Mouse (Mus musculus) urinary bladder, adult 18-20 months (tissue): ENCODE data around the gene Zfp65.
"Not testable (repeated sequence)": the region's sequence is repeated elsewhere in the genome, so short reads cannot be mapped to it uniquely, and the experiment has no call there.

Source experiments
- DNase-seq, 2 experiments: peaks; one replicate each; pipeline ENCODE4 v3.0.0; 2022; ENCODE audit warnings: low spot score in 2 of 2, mixed read lengths in 2 of 2

The Zfp65 gene

GRCm38 (mm10) chr13:67728641-67729318 is at the start of gene Zfp65:
Gene Zfp65, minus strand, starts transcription at chr13:67729173.
- peak; percentile 37 to 41 for DNase-seq

GRCm38 (mm10) chr13:67763031-67763768 is 34.2 kb upstream of the Zfp65 start:
- DNase-seq: no peak

- DNase-seq: no peak
Measured at GRCm38 (mm10) chr13:67759966-67760365, 31.0 kb upstream of the Zfp65 start.

- no peak for DNase-seq
Measured at GRCm38 (mm10) chr13:67755761-67756160, 26.8 kb upstream of the Zfp65 start.

GRCm38 (mm10) chr13:67754333-67755306 is 25.6 kb upstream of the Zfp65 start, which contains the start of gene Zfp85:
Gene Zfp85, minus strand, starts transcription at chr13:67755228.
- peak; percentile 53 to 64 for DNase-seq

GRCm38 (mm10) chr13:67743896-67744295 is 14.9 kb upstream of the Zfp65 start:
- DNase-seq: no peak

GRCm38 (mm10) chr13:67742941-67743340 is 14.0 kb upstream of the Zfp65 start:
- DNase-seq: no peak

- DNase-seq: not testable (repeated sequence)
Measured at GRCm38 (mm10) chr13:67734391-67734790, 5.4 kb upstream of the Zfp65 start.

- DNase-seq: peak; percentile 5 to 19
Measured at GRCm38 (mm10) chr13:67729441-67729840, 468 bp upstream of the Zfp65 start.

GRCm38 (mm10) chr13:67728106-67728505 is 867 bp downstream of the Zfp65 start:
- no peak for DNase-seq

GRCm38 (mm10) chr13:67725331-67725730 is 3.6 kb downstream of the Zfp65 start:
- DNase-seq: not testable (repeated sequence)

GRCm38 (mm10) chr13:67723848-67724479 is 5.0 kb downstream of the Zfp65 start:
- peak; percentile 78 to 84 for DNase-seq

- DNase-seq: no peak
Measured at GRCm38 (mm10) chr13:67686971-67687370, 42.0 kb downstream of the Zfp65 start, which contains the start of gene Zfp738. Gene Zfp738, minus strand, starts transcription at chr13:67687071.

GRCm38 (mm10) chr13:67683841-67684240 is 45.1 kb downstream of the Zfp65 start:
- DNase-seq: not testable (repeated sequence)

- DNase-seq: peak; percentile 75 to 77
Measured at GRCm38 (mm10) chr13:67682959-67683735, 45.8 kb downstream of the Zfp65 start.

GRCm38 (mm10) chr13:67674902-67675301 is 54.1 kb downstream of the Zfp65 start:
- no peak for DNase-seq
